Mouse (Mus musculus): ENCODE measurements at regions not wholly inside any gene's neighbourhood (a gene's known extent, or its start where the extent isn't known, plus 50 kb on each side); places are given as distances from the start of the nearest gene placed in this dataset.

- no peak for TF ChIP-seq POLR2A (IDR thresholded peaks at IDR 0.05; ENCODE audit: low read depth, low read length)
- no peak for TF ChIP-seq CTCF (IDR thresholded peaks at IDR 0.05; ENCODE audit: extremely low read depth, insufficient read depth, insufficient read length, insufficient replicate concordance)
- no peaks in the 10 kb centered on the region for H3K27me3 ChIP-seq (ENCODE audit: control insufficient read depth, insufficient read depth, low read length)
- 86% methylated on average over 1 of the region's 1 CpGs for WGBS
- no peak overlapping the region for H3K4me3 ChIP-seq (ENCODE audit: extremely low read depth, insufficient read depth, insufficient read length)
- H3K4me1 ChIP-seq (ENCODE audit: control insufficient read depth, insufficient read depth, insufficient read length): no peaks in the 10 kb centered on the region
- no peak overlapping the region for H3K27ac ChIP-seq (ENCODE audit: insufficient read depth, low read length)
- DNase-seq (ENCODE audit: low read depth in 1 of 2, low spot score in 2 of 2): no peak
- H3K36me3 ChIP-seq (ENCODE audit: control insufficient read depth, insufficient read depth, low read length): no peaks in the 10 kb centered on the region
Observed at GRCm38 (mm10) chr10:99864711-99865110, 105.3 kb upstream of the Csl start.

GRCm38 (mm10) chr10:99860322-99861089 is 101.0 kb upstream of the Csl start:
- Histone ChIP-seq H3K27me3 (ENCODE audit: control insufficient read depth, insufficient read depth, low read length) (no peaks in the 10 kb centered on the region), H3K27ac (ENCODE audit: insufficient read depth, low read length) (no peak overlapping the region), H3K4me3 (ENCODE audit: extremely low read depth, insufficient read depth, insufficient read length) (no peak overlapping the region), H3K36me3 (ENCODE audit: control insufficient read depth, insufficient read depth, low read length) (no peaks in the 10 kb centered on the region), H3K4me1 (ENCODE audit: control insufficient read depth, insufficient read depth, insufficient read length) (no peaks in the 10 kb centered on the region)
- WGBS: 75% methylated on average over 10 of the region's 10 CpGs
- TF ChIP-seq POLR2A (IDR thresholded peaks at IDR 0.05; ENCODE audit: low read depth, low read length) (no peak), CTCF (IDR thresholded peaks at IDR 0.05; ENCODE audit: extremely low read depth, insufficient read depth, insufficient read length, insufficient replicate concordance) (no peak)
- DNase-seq (ENCODE audit: low read depth in 1 of 2, low spot score in 2 of 2): no peak

- no peak for TF ChIP-seq POLR2A (IDR thresholded peaks at IDR 0.05; ENCODE audit: low read depth, low read length)
- TF ChIP-seq CTCF (IDR thresholded peaks at IDR 0.05; ENCODE audit: extremely low read depth, insufficient read depth, insufficient read length, insufficient replicate concordance): no peak
- Histone ChIP-seq H3K27me3 (ENCODE audit: control insufficient read depth, insufficient read depth, low read length) (no peaks in the 10 kb centered on the region), H3K4me1 (ENCODE audit: control insufficient read depth, insufficient read depth, insufficient read length) (no peaks in the 10 kb centered on the region), H3K27ac (ENCODE audit: insufficient read depth, low read length) (no peak overlapping the region), H3K4me3 (ENCODE audit: extremely low read depth, insufficient read depth, insufficient read length) (no peak overlapping the region), H3K36me3 (ENCODE audit: control insufficient read depth, insufficient read depth, low read length) (no peaks in the 10 kb centered on the region)
- WGBS: 82% methylated on average over 5 of the region's 5 CpGs
- DNase-seq (ENCODE audit: low read depth in 1 of 2, low spot score in 2 of 2): no peak
Observed at GRCm38 (mm10) chr10:99844110-99844509, 84.7 kb upstream of the Csl start.

- H3K4me1 ChIP-seq (ENCODE audit: control insufficient read depth, insufficient read depth, insufficient read length): no peaks in the 10 kb centered on the region
- DNase-seq (ENCODE audit: low read depth in 1 of 2, low spot score in 2 of 2): no peak
- H3K36me3 ChIP-seq (ENCODE audit: control insufficient read depth, insufficient read depth, low read length): no peaks in the 10 kb centered on the region
- TF ChIP-seq CTCF (IDR thresholded peaks at IDR 0.05; ENCODE audit: extremely low read depth, insufficient read depth, insufficient read length, insufficient replicate concordance): no peak
- TF ChIP-seq POLR2A (IDR thresholded peaks at IDR 0.05; ENCODE audit: low read depth, low read length): no peak
- WGBS: 78% methylated on average over 10 of the region's 10 CpGs
- no peak overlapping the region for H3K27ac ChIP-seq (ENCODE audit: insufficient read depth, low read length)
- no peak overlapping the region for H3K4me3 ChIP-seq (ENCODE audit: extremely low read depth, insufficient read depth, insufficient read length)
- no peaks in the 10 kb centered on the region for H3K27me3 ChIP-seq (ENCODE audit: control insufficient read depth, insufficient read depth, low read length)
Observed at GRCm38 (mm10) chr10:99841167-99841843, 81.8 kb upstream of the Csl start.

- WGBS: 69% methylated on average over 10 of the region's 10 CpGs
- H3K4me1 ChIP-seq (ENCODE audit: control insufficient read depth, insufficient read depth, insufficient read length): no peaks in the 10 kb centered on the region
- TF ChIP-seq POLR2A (IDR thresholded peaks at IDR 0.05; ENCODE audit: low read depth, low read length): no peak
- no peak for TF ChIP-seq CTCF (IDR thresholded peaks at IDR 0.05; ENCODE audit: extremely low read depth, insufficient read depth, insufficient read length, insufficient replicate concordance)
- no peaks in the 10 kb centered on the region for H3K36me3 ChIP-seq (ENCODE audit: control insufficient read depth, insufficient read depth, low read length)
- no peak for DNase-seq (ENCODE audit: low read depth in 1 of 2, low spot score in 2 of 2)
- H3K27ac ChIP-seq (ENCODE audit: insufficient read depth, low read length): no peak overlapping the region
- H3K27me3 ChIP-seq (ENCODE audit: control insufficient read depth, insufficient read depth, low read length): no peaks in the 10 kb centered on the region
- H3K4me3 ChIP-seq (ENCODE audit: extremely low read depth, insufficient read depth, insufficient read length): no peak overlapping the region
Observed at GRCm38 (mm10) chr10:99840179-99840876, 80.9 kb upstream of the Csl start.

- no peak overlapping the region for H3K4me3 ChIP-seq (ENCODE audit: extremely low read depth, insufficient read depth, insufficient read length)
- DNase-seq (ENCODE audit: low read depth in 1 of 2, low spot score in 2 of 2): no peak
- no peak for TF ChIP-seq CTCF (IDR thresholded peaks at IDR 0.05; ENCODE audit: extremely low read depth, insufficient read depth, insufficient read length, insufficient replicate concordance)
- no peaks in the 10 kb centered on the region for H3K27me3 ChIP-seq (ENCODE audit: control insufficient read depth, insufficient read depth, low read length)
- H3K4me1 ChIP-seq (ENCODE audit: control insufficient read depth, insufficient read depth, insufficient read length): no peaks in the 10 kb centered on the region
- no peak overlapping the region for H3K27ac ChIP-seq (ENCODE audit: insufficient read depth, low read length)
- 88% methylated on average over 5 of the region's 5 CpGs for WGBS
- no peaks in the 10 kb centered on the region for H3K36me3 ChIP-seq (ENCODE audit: control insufficient read depth, insufficient read depth, low read length)
Observed at GRCm38 (mm10) chr10:99836835-99837412, 77.5 kb upstream of the Csl start.
